Mouse (Mus musculus): ENCODE results near the gene Cltc. TPM values are rescaled to one million over a fixed set of nuclear protein-coding genes. Genes with fewer than 3 reads are reported as not detected.

The Cltc gene
- polyA plus RNA-seq, 1 experiment, result 38.1 TPM

DNA sequence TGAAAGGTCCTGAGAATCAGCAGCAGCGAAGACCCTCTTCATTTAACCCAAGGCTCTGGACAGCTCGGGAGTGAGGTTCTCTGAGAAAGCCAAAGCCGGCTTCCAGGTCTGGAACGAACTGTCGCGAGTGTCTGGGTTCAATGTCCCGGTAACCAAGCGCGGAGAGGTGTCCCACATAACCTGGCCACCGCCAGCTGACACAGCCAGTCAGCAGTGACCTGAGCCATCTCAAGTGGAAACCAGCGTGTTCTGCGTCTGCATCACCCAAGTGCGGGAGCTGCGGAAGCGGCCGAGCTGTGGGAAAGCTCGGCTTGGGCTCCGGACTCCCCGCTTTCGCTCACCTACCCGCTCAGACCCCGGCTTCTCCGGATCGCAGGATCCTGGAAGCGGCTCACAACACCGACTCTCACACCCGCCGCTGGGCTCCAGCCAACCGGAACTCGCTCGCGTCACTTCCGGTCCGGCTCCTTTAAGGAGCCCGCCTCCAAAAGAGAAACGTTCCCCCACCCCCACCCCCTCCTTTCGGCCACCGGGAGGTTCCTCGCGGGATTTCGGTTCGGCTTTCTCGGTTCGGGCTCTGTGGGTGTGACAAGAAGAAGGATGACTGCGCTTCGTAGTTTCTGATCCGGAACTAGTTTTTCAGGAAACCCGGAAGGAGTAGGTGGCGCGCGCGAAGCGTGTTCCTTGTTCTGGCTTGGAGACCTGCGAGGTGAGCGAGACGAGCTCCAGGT, 73.8 kb downstream of the Cltc start, which contains the start of the genes Vmp1 and Ptrh2:
Gene Vmp1, minus strand, starts transcription at position 442 of the 731 bp plus-strand sequence.
Gene Ptrh2, plus strand, starts transcription at position 591 of the 731 bp plus-strand sequence.
- TF ChIP-seq POLR2A (IDR thresholded peaks at IDR 0.05; ENCODE audit: control insufficient read depth, low read depth, low read length) (peak; percentile 56; the same call in 1 of the 2 replicates), CTCF (IDR thresholded peaks at IDR 0.05; ENCODE audit: control insufficient read depth, insufficient read depth, insufficient replicate concordance, low read depth, low read length) (no peak)
- H3K4me3 ChIP-seq (ENCODE audit: control insufficient read depth, low read depth, low read length), result peak within 1 kb of the TSS; percentile 96
- H3K4me1 ChIP-seq (ENCODE audit: control insufficient read depth, insufficient read depth, low read length), result peaks cover 3% of the 10 kb centered on the region; the same call in 1 of the 2 replicates
- no peaks in the 10 kb centered on the region for H3K36me3 ChIP-seq (ENCODE audit: control insufficient read depth, insufficient read depth, low read length)
- peak within 1 kb of the TSS; percentile 88 for H3K27ac ChIP-seq (ENCODE audit: control insufficient read depth, insufficient read depth, low read depth, low read length)
- H3K27me3 ChIP-seq (ENCODE audit: control insufficient read depth, insufficient read depth, low read length), result no peaks in the 10 kb centered on the region

DNA sequence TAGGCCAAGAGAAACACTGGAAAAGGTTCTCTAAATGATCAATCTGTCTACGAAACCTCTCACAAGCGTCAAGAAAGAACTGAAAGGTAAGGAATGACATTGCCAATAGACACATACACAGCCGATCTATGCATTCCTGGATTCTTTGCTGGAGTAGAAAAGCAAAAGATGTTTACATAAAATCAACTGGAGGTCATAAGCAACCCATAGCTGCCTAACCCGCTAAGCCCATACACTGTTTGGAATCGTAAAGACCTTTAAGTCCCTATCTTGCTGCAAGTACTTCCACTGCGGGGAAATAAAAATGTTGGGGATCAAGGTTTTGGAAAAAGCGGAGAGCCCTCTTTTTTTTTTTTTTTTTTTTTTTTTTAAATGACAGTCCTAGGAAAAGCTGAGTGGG, 74.5 kb downstream of the Cltc start:
- TF ChIP-seq POLR2A (IDR thresholded peaks at IDR 0.05; ENCODE audit: control insufficient read depth, low read depth, low read length), result no peak
- no peak for TF ChIP-seq CTCF (IDR thresholded peaks at IDR 0.05; ENCODE audit: control insufficient read depth, insufficient read depth, insufficient replicate concordance, low read depth, low read length)
- H3K27me3 ChIP-seq (ENCODE audit: control insufficient read depth, insufficient read depth, low read length), result no peaks in the 10 kb centered on the region
- H3K4me3 ChIP-seq (ENCODE audit: control insufficient read depth, low read depth, low read length), result peak overlapping the region; percentile 96
- no peak overlapping the region for H3K27ac ChIP-seq (ENCODE audit: control insufficient read depth, insufficient read depth, low read depth, low read length)
- H3K4me1 ChIP-seq (ENCODE audit: control insufficient read depth, insufficient read depth, low read length), result peaks cover 3% of the 10 kb centered on the region; the same call in 1 of the 2 replicates
- H3K36me3 ChIP-seq (ENCODE audit: control insufficient read depth, insufficient read depth, low read length), result no peaks in the 10 kb centered on the region

DNA sequence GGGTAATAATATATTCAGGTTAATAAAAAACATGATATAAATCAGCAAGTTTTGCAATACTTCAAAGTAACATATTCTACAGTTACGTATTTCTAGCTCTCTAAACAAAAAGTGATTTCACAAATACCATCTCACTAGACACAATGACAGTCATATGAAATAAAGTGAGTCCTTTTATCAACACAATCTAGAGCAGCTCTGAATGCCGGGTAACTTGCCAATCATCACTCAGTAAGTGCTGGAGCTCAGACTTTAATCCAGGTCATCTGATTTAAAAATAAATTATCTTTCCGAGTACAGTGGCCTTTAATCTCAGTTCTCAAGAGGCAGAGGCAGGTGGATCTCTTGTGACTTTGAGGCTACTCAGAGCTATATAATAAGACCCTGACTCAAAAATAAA, 75.9 kb downstream of the Cltc start:
- Histone ChIP-seq H3K27ac (ENCODE audit: control insufficient read depth, insufficient read depth, low read depth, low read length) (no peak overlapping the region), H3K27me3 (ENCODE audit: control insufficient read depth, insufficient read depth, low read length) (no peaks in the 10 kb centered on the region), H3K36me3 (ENCODE audit: control insufficient read depth, insufficient read depth, low read length) (no peaks in the 10 kb centered on the region), H3K4me1 (ENCODE audit: control insufficient read depth, insufficient read depth, low read length) (peaks cover 3% of the 10 kb centered on the region; the same call in 1 of the 2 replicates), H3K4me3 (ENCODE audit: control insufficient read depth, low read depth, low read length) (no peak overlapping the region)
- TF ChIP-seq POLR2A (IDR thresholded peaks at IDR 0.05; ENCODE audit: control insufficient read depth, low read depth, low read length), result no peak
- TF ChIP-seq CTCF (IDR thresholded peaks at IDR 0.05; ENCODE audit: control insufficient read depth, insufficient read depth, insufficient replicate concordance, low read depth, low read length), result no peak

DNA sequence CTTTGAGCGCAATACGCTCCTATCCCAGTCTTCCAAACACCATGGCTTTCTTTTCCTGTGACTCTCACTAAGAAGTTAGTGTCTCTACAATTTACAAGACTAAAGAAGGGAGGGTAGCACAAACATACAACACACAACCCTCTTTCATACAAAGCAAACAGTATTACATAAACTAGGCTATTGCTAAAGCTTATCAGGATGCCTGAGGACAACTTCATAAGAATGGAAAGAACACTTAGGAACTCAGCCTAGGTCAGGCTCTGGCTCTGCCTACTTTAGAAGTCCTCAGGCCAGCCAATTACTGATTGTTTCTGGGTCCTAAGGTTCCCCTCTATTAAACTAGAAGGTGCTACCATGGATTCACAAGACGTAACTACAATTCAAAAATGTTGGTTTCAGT, 76.6 kb downstream of the Cltc start:
- no peak for TF ChIP-seq CTCF (IDR thresholded peaks at IDR 0.05; ENCODE audit: control insufficient read depth, insufficient read depth, insufficient replicate concordance, low read depth, low read length)
- TF ChIP-seq POLR2A (IDR thresholded peaks at IDR 0.05; ENCODE audit: control insufficient read depth, low read depth, low read length), result no peak
- no peaks in the 10 kb centered on the region for H3K27me3 ChIP-seq (ENCODE audit: control insufficient read depth, insufficient read depth, low read length)
- H3K36me3 ChIP-seq (ENCODE audit: control insufficient read depth, insufficient read depth, low read length), result no peaks in the 10 kb centered on the region
- peaks cover 3% of the 10 kb centered on the region; the same call in 1 of the 2 replicates for H3K4me1 ChIP-seq (ENCODE audit: control insufficient read depth, insufficient read depth, low read length)
- no peak overlapping the region for H3K27ac ChIP-seq (ENCODE audit: control insufficient read depth, insufficient read depth, low read depth, low read length)
- H3K4me3 ChIP-seq (ENCODE audit: control insufficient read depth, low read depth, low read length), result no peak overlapping the region

GRCm38 (mm10) chr11:86678957-86679356, 78.4 kb downstream of the Cltc start:
- Histone ChIP-seq H3K4me3 (ENCODE audit: control insufficient read depth, low read depth, low read length) (no peak overlapping the region), H3K27ac (ENCODE audit: control insufficient read depth, insufficient read depth, low read depth, low read length) (no peak overlapping the region), H3K36me3 (ENCODE audit: control insufficient read depth, insufficient read depth, low read length) (no peaks in the 10 kb centered on the region), H3K27me3 (ENCODE audit: control insufficient read depth, insufficient read depth, low read length) (no peaks in the 10 kb centered on the region), H3K4me1 (ENCODE audit: control insufficient read depth, insufficient read depth, low read length) (peaks cover 3% of the 10 kb centered on the region; the same call in 1 of the 2 replicates)
- no peak for TF ChIP-seq POLR2A (IDR thresholded peaks at IDR 0.05; ENCODE audit: control insufficient read depth, low read depth, low read length)

DNA sequence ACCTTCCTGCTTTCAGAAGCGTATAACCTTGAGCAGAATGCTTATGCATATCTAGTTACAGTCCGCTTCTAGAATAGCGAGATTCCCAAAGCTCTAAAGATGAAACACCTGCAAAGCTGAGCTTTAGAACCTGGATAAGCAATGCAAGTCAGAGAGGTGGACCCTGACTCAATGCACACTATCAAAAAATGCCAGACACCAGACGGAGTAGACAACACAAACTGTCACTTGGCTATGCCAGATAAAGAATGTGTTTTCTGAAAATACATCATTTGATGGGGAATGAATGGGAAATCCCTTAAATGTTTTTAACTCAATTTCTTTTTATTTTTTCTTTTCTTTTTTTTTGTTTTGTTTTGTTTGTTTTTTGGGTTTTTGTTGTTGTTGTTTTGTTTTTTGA, 81.8 kb downstream of the Cltc start:
- Histone ChIP-seq H3K4me3 (ENCODE audit: control insufficient read depth, low read depth, low read length) (no peak overlapping the region), H3K27me3 (ENCODE audit: control insufficient read depth, insufficient read depth, low read length) (no peaks in the 10 kb centered on the region), H3K27ac (ENCODE audit: control insufficient read depth, insufficient read depth, low read depth, low read length) (no peak overlapping the region), H3K36me3 (ENCODE audit: control insufficient read depth, insufficient read depth, low read length) (no peaks in the 10 kb centered on the region), H3K4me1 (ENCODE audit: control insufficient read depth, insufficient read depth, low read length) (no peaks in the 10 kb centered on the region; the same call in 1 of the 2 replicates)
- TF ChIP-seq POLR2A (IDR thresholded peaks at IDR 0.05; ENCODE audit: control insufficient read depth, low read depth, low read length) (no peak), CTCF (IDR thresholded peaks at IDR 0.05; ENCODE audit: control insufficient read depth, insufficient read depth, insufficient replicate concordance, low read depth, low read length) (no peak)

DNA sequence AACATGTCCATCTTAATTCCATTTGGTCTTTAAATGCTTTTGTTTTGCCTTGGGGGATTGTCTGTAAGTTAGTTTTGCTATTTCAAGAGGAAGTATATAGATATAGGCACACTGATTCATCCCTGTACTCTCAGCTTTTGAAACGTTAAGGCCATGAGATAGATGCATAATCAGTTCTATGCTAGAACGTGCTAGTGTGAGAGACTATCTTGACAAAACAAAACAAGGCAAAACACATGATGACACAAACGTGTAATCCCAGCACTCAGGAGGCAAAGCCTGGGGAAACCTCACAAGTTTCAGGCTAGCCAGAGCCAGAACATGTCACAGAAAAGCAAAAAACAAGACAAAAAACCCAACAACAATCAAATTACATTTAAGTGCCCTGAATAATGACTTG, 84.6 kb downstream of the Cltc start:
- Histone ChIP-seq H3K4me3 (ENCODE audit: control insufficient read depth, low read depth, low read length) (no peak overlapping the region), H3K27me3 (ENCODE audit: control insufficient read depth, insufficient read depth, low read length) (no peaks in the 10 kb centered on the region), H3K4me1 (ENCODE audit: control insufficient read depth, insufficient read depth, low read length) (no peaks in the 10 kb centered on the region; the same call in 1 of the 2 replicates), H3K27ac (ENCODE audit: control insufficient read depth, insufficient read depth, low read depth, low read length) (no peak overlapping the region), H3K36me3 (ENCODE audit: control insufficient read depth, insufficient read depth, low read length) (no peaks in the 10 kb centered on the region)
- TF ChIP-seq POLR2A (IDR thresholded peaks at IDR 0.05; ENCODE audit: control insufficient read depth, low read depth, low read length), result no peak
- no peak for TF ChIP-seq CTCF (IDR thresholded peaks at IDR 0.05; ENCODE audit: control insufficient read depth, insufficient read depth, insufficient replicate concordance, low read depth, low read length)

Data from testis, adult 2 months (tissue).